Mouse (Mus musculus) thymus, adult 2 months (tissue): ENCODE measurements around the gene Tnk2.

Experiments used
- CTCF ChIP-seq: fragments of 200-500 bp; IDR thresholded peaks from 2 replicates; pipeline ENCODE4 v1.5.1; 2012; ENCODE audit warnings: mild to moderate bottlenecking, control low read depth, low read length, moderate library complexity, borderline replicate concordance; ENCODE audit not compliant: control insufficient read depth, poor library complexity, insufficient read depth; ENCODE audit errors: extremely low read depth
- POLR2A ChIP-seq: fragments of 200-500 bp; IDR thresholded peaks from 2 replicates; pipeline ENCODE4 v1.6.1; 2012; ENCODE audit warnings: mild to moderate bottlenecking, low read length, control low read depth, moderate library complexity; ENCODE audit not compliant: control insufficient read depth, poor library complexity, insufficient read depth; ENCODE audit errors: extremely low read depth

DNA sequence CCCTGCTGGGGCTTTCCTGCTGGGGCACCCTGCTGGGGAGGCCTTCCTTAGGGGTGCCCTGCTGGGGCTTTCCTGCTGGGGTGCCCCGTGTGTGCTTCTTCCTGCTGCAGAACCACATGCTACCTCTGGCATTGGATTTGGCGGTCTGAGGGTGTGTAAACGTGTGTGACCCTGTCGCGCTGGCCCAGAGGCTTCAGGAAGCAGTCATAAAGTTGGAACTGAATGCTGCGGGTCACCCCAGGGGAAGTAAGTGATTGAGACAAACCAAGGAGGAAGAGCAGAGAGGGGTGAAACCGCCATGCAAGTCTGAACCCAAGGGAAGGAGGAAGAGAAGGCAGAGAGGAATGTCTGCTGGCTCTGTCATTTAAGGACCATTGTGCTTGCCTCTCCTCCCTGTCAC, 54.9 kb downstream of the Tnk2 start:
- no peak for TF ChIP-seq POLR2A
- no peak for TF ChIP-seq CTCF
